Mouse (Mus musculus) layer of hippocampus, adult 18-20 months (tissue): ENCODE measurements at regions not wholly inside any gene's neighbourhood (a gene's known extent, or its start where the extent isn't known, plus 50 kb on each side); places are given as distances from the start of the nearest gene placed in this dataset.
A peak's percentile ranks its signal among the peaks of the same experiment; 100 is the strongest.

ENCODE experiments used
- DNase-seq, 2 experiments: peaks; one replicate each; pipeline ENCODE4 v3.0.0; 2022; ENCODE audit warnings: low spot score in 2 of 2

DNA sequence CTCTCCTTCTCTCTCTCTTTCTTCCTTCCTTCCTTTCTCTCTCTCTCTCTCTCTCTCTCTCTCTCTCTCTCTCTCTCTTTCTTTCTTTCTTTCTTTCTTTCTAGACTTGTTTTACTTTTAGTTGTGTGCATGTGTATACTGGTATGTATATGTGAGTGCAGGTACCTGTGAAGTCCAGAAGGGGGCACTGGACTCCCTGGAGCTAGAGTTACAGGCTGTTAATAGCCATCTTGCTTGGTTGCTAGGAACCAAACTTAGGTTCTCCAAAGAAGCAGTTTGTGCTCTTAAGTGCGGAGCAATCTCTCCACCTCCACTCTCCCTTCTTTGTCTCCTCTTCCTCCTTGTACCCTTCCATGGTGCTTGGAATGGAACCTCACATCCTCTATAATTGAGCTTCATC is 77.2 kb downstream of the Gm10604 start:
- no peak for DNase-seq

DNA sequence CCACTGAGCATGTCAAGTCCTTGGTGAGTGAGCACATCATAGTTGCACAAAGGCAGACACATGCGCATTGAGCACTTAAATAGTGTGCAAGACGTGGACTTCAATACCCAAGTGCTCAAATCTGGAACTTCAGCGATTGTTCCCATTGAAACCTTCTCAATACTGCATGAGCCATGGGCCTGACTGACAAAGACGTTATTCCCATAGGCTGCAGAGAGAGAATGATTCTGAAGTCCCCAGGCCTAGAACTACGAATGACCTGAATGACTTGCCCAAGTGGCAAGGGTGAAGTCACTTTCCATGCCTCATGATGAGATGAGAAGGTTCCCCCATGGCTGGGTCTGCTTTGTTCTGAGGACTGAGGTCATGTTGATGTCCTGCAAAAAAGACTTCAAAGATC is 77.7 kb downstream of the Gm10604 start:
- no peak for DNase-seq

DNA sequence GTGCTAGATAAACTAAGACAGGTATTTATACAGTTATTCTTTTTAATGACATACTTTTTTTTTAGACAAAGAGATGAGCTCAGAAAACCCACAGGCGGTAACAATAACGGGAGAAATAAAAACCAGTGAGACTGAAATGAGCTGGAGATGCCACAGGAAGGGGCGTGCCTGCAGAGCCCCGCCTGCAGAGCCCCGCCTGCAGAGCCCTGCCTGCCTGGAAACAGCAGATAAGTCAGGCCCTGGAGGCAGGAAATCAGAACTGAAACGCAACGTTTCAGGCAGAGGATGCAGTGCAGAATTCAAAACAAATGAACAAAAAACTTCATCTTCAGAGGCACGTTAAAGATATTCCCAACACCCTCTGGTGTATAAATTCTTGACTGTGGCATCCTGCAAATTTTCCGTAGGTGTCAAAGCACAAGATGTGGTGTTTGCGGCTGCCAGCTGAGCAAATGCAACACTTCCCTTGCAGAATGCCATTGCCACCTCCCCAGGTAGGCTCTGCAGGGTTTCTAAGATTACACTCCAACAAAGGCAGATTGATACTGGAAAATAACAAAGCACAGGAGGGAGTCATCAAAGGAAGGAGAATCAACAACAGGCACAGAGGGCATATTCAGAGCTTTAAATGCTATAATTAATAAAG is 81.0 kb downstream of the Gm10604 start:
- DNase-seq = no peak

DNA sequence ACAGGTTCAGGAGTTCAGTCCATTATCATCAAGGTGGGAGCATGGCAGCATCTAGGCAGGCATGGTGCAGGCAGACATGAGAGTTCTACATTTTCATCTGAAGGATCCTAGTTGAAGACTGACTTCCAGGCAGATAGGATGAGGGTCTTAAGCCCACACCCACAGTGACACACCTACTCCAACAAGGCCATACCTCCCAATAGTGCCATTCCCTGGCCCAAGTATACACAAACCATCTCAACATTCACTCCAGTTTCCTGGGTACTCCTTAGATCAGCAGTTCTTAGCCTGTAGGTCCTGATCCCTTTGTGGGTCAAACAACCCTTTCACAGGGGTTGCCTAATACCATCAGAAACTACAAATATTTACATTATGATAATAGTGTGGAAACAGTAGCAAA is 83.8 kb downstream of the Gm10604 start:
- DNase-seq = no peak

DNA sequence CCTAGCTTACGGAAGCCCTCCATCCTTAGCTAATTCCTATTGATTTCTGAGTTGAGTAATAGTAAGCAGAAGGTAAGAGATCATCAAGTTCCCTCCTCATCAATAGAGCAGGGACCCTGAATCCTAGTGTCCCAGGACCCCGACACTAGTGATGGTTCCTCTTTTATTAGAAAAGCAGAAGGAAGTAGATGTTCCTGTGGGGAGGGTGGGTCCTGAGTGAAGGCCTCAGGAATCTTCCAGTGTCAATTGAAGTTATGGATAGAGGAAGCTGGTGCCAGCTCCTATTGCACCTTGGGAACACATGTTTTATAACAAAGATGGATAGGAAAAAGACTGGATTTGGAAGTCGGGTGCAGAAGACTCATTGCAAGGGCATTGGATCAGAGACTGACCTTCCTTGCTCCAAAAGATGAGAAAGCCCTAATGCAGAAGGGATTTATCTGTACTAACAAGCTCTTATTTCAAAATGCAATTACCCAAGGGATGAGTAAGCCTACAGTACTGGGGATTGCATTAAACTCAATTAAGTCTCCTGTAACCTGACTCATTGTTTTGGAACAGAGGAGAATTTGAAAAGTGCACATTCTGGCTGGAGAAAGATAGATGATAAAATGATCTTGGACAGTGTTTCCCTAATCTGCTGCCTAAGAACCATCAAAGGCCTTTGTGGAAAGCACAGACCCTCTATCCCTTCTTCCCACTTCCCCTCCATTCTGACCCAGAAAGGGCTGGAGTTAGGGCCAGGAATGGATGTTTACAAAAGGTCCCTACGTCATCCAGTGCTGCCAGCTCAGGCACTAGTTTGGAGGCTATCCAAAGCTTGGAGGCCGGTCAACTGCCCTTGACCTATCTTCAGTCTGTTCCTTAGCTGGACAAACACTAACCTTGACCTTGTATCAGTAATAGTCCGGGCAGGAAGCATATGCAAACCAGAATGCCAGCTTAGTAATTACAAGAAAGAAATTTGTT is 84.9 kb downstream of the Gm10604 start:
- no peak for DNase-seq

DNA sequence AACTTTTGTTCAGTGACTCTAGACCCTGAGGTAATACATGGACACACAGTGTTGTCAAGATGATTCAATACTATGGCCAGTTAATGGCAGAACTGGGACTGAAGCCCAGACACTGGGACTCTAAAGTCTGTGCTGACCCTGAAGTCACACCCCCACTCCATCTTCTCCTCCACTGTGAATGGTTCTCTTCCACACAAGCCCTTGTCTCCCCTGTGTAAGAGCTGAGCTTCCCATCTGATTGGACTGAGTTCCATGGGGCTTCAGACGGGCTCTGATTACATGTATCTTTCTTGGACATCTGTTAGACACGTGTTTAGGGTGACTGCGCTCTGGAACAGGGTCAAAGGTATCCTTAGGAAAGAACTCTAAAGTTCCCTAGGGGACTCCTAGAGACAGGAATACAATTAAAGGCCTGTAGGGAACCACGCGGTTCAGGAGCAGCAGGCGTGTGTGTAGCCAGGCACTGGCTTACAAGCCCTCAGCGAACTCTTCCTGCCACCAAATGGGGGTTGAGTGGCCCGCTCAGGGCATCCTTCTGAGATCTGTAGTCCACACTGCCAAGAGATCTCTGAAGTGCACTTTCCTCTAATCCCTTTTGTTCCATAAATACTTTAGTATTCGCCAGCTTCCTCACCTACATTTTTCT is 87.4 kb downstream of the Gm10604 start:
- no peak for DNase-seq

DNA sequence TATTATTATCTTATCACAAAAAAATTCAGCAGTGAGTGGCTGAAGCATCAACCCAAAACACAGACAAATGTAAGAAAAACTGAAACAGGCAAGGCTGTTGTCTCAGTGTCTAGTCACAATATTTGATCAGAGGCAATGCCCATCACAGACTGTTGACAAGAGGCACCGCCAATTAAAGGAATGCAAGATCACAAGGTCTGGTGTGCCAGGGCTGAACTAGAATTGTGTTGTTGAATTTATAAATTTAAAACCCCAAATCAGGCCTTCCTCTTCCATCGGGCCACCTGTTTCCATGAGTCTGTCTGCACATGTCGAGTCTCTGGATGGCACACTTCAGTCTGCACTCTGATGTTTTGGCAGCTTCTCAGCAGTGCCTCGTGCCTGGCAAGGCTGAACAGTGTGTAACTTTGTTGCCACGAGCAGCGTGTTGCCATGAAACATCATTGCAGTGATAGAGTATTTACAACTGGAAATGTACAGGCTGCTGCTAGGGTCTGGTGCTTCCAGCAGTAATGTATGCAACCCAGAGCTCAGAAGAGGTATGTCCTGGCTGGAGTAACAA is 91.9 kb downstream of the Gm10604 start:
- peak; percentile 56 to 72 for DNase-seq

DNA sequence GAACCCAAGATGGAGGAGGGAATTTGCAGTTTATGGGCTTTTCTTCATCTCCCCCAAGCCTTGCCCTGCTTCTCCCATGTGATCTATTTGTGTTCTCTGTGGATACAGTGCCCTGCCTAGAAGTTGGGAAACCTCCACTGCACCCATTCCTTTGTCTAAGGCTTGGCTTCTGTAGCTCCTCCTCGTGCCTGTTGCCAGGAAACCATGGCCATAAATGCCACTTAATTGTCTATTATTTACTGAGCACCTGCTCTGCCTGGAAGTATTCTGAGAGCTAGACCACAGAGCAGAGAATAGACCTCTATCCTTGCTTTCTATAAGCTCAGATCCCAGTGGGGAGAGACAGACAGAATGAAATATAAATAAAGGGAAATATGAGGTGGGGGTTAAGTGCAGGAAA is 93.7 kb downstream of the Gm10604 start:
- no peak for DNase-seq

DNA sequence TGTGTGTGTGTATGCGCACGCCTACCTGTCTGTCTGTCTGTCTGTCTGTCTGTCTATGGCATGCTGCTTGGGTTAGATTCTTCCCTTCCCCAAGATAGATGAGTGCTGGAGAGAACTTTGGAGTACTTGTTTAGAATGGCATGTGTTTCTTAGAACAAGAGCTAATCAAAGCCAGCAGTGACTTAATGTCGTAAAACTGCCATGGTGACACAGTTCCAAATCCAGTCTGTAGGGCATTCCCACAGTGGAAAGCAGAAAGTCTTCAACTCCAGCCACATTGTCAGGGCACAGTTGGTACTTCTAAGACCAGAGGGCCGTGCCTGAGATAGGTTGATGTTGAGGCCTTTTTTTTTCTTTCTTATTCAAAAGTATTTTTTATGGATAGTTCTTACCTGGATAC is 95.6 kb downstream of the Gm10604 start:
- DNase-seq = no peak

DNA sequence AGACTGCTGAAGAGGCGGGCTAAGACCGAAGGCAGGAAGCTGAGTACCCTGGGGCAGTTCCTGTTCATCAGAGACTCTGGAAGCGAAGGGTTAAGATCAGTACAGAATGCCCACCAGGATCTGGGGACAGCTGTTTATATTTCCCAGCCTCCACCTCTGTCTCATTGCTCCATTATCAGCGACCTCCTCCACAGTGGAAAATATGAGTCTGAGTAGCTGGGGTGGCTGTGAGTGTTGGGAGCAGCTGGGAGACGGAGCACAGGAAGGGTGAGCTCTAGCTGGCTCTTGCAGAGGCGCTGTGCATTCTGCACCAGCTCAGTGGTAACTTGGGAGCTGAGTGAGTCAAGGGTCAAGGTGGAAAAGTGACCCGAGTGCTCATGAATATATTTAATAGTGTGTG is 96.2 kb downstream of the Gm10604 start:
- DNase-seq = no peak

DNA sequence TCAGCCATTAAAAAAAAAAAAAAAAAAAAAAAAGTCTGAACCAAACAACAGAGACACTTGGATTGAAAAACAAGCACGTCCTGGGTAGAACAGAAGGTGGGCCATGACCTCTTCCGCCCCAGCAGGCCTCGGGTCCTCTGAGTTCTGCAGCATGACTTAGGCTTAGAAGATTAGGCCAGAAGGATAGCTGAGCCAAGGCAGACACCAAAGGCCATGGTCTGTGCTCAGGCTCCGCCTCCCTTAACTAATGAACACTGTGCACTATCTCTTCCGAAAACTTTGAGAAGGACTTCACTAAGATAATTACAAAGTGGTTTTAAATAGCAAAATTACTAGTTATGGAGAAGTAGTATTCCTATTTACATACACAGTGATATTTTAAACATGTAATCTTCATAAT is 97.8 kb downstream of the Gm10604 start:
- no peak for DNase-seq

DNA sequence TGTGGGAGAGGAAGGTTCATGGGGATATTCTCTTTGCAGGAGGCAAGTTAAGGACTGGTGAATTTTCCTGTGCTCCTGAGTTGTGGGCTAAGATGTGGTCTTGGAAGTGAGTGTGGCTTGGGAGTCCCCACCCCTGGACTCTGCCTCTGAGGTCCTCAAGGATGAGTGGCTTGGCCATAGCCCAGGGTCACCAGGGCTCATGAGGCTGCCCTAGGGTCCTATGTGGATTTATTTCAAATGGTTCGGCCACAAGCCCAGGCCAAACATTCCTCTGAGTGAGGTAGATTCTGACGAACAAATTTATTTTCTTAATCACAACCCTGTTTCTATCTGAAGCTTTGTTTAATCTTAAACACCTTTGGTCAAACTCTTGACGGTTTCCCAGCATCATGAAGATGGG is 98.4 kb downstream of the Gm10604 start:
- DNase-seq = no peak

DNA sequence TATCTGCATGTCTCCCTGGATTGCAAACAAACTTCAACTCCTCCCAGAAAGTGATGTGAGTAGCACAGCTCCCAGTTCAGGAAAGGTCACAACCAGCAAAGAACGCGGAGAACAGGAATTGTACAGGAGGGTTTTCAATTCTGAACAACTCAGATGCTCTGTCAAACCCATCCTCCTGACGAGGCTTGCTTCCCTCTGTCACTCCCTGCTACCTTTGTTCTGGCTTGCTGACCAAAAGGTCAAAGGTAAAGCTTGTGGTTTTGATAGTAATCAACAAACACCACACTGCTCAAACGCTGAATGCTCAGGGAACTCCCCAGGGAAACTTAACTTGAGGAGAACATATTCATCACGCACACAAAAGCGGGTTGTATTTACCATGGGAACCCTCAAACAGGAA is 102.4 kb downstream of the Gm10604 start:
- no peak for DNase-seq

DNA sequence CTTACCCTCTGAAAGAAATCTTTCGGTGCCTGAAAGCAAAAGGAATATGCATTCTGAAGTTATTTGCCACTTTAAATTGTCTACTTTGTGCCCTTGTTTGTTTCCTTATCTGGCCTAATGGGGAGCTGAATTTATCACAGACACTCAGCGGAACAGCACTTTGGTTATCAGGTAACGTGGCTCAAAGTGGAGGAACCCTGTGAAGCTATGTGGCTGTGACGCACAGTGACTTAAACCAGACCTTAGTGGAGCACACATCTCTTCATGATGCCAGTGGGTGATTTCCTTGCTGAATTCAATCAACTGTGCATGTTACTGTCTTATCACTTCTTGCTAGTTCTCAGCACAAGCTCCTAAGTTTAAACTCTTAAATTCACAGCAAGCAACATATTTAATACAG is 103.1 kb downstream of the Gm10604 start:
- DNase-seq = no peak

DNA sequence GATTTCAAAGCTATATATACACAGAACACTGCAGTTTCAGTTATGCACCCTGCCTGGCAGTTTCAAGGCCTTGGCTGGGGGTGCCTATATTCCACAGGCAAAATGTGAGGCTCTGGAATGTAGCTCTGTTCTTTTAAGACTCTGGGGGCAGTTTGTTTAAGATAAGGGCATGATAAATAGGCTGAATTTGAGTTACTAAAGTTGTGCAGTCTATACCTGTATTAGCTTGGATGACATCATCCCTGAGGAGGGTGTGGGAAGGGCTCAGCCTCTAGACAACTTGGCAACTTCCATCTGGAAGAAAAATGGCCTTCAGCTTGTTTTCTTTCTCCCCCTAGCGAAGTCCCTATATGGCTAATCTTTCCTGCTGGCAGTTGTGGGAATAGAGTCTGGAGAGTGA is 105.1 kb downstream of the Gm10604 start:
- DNase-seq = no peak

DNA sequence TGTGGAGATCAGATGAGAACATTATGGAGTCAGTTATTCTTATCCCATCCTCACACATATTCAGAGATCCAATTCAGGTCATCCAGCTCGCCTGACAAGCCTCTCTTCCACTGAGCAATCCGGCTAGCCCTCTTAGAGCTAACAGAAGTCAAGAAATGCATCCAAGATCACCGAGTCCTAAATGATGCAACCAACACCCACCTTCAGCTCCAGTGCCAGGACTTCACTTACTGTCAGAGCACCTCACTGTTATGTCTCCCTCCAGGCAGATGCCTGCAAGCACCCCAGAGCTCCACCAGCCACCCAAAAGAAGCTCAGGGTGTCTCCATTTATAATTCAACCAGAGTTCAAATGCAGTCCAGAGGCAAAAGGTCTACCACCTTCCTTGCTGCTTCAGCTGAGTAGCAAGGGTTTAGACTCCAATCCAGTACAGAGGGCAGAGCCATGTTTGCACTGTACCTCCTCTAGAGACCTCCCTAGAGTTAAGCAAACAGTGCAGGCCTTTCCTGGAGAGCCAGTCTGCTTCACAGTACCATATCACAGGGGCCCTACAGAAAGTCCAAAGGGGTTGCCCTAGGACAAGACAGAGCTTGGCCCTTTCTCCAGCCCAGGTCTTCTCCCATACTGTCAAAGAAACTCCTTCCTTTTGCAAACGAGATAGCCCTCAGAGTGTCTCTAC is 106.3 kb downstream of the Gm10604 start:
- no peak for DNase-seq

DNA sequence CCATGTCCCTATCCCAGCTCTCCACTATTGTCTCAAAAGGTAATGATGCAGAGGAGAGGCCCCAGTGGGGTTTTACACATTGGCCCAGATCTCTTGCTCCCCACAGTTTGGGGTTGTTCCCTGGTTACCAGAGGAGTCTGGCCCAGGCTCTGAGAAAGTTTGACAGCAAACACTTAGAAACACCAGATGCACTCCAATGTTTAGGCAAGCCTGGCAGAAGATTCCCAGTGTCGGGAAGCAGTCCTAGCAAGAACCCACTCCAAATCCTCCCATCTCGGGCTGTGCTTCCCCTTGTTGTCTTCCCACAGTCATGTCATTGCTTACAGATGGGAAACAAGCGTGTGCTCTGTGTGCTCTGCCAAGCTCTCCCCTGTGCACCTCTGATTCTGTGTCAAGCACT is 109.0 kb downstream of the Gm10604 start:
- DNase-seq = no peak

DNA sequence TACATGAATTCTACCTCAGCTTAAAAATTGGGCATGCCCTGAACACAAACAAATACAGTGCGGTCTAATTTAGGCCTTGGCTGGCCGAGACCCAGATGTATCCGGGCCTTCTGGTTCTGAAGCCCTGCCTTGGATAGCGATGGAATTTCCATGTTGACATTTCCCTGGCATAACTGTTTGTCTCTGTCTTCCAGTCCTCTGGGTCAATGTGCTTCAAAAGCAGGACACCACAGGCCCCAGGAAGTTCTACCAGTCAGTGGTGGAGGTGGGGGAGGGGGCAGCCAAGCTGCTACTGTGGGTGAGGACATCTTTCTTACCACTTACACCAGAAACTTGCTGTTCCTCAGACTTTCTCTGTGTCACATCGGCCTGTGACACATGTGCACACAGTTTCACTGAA is 111.3 kb downstream of the Gm10604 start:
- DNase-seq = no peak

DNA sequence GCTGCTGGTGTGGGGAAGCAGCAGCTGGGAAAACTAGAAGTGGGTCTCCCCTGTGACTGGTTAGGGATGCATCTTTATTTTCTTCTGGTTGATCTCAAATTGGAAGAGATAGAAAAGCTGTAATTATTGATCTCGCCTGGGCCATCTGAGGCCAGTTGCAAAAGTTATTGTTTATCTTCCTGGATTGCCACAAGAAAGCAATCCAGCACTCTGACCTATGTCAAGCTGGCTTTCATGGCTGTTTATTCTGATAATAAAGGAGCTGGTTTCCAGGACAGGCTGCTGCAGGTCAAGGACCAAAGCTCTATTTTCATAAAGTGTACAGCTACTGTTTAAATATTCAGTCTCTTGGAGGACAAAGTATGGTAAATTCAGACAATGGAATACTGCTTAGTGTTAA is 112.5 kb downstream of the Gm10604 start:
- no peak for DNase-seq
